Mouse (Mus musculus): ENCODE measurements around the gene Vamp4.

Vamp4 gene

GRCm38 (mm10) chr1:162570260-162570748, at the start of gene Vamp4:
Gene Vamp4, plus strand, starts transcription at chr1:162570515.
- in situ Hi-C loops (cut with MboI, MseI), result no loop called here

DNA sequence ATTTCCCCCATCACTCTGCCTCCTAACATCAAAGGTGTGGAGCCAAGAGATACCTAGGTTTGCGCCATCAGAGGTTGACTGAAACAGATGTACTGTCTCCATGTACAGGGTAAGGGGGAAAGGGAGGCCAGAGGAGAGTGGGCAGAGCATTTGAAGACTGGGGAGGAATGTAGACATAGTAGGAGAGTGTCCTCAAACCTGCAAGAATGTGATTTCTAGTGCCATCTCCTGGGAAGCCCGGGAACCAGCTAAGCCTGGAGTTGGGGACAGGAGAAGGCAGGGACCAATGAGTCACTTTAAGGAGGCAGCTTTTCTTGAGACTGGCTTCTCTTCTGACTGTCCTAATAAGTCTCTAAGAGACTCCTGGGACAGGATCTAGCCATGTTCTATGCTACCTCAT, 40.7 kb upstream of the Vamp4 start:
- in situ Hi-C loops (cut with MboI, MseI), result loop anchor here (10.0 kb wide), 1 partner anchor 165 kb away; no protein-coding TSS in a partner anchor

GRCm38 (mm10) chr1:162530666-162531065, 39.6 kb upstream of the Vamp4 start:
- in situ Hi-C loops (cut with MboI, MseI), result no loop called here

GRCm38 (mm10) chr1:162531584-162531983, 38.7 kb upstream of the Vamp4 start:
- in situ Hi-C loops (cut with MboI, MseI), result no loop called here

DNA sequence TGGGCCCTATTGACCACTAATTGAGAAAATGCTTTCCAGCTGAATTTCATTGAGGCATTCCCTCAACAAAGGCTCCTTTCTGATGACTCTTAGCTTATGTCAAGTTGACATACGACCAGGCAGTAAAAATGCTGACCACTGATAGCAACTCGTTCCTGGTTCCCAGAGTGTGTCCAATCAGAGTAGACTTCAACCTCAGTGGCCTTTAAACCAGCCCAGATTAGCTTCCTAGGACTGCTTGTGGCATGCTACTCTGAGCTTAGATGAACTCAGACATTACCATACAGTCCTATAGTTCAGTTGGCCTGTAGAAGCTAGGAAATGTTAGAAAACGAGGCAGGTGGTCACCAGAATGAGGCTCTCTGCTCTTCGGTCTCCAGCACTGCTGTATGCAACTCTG, 38.0 kb upstream of the Vamp4 start:
- in situ Hi-C loops (cut with MboI, MseI), result no loop called here

DNA sequence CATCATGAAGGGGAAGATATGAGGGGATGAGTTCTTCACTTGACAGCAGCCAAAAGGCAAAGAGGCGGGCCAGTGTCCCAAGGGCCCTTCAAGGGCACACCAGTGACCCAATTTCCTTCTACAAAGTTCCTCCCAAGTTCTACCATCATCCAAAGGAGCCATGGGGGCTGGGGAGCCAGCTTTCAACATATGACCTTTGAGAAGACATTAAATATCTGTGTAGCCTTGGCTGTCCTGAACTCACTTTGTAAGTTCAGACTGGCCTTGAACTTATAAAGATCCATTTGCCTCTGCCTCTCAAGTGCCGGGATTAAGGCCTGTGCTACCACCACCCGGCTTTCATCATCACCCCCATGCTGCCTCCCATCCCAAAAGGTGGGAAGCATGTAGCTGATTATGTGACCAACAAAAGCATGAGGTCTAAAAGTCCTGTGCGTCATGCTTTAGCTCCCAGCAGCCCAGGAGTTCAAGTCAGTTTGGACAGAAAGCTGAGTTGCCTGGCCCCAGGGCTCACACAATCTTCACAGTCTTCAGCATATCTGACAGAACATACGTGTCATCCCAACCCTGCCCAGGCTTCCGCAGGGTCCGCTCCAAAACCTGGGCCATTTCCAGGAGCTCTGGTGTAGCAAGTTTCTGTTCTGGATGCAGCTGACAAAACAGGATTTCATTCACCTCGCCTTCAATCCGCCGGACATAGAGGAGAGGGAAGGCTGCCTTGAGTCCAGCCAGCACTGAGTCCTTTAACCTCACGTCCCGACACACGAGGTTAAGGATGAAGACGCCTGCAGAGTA, 36.4 kb upstream of the Vamp4 start:
- in situ Hi-C loops (cut with MboI, MseI), result no loop called here

DNA sequence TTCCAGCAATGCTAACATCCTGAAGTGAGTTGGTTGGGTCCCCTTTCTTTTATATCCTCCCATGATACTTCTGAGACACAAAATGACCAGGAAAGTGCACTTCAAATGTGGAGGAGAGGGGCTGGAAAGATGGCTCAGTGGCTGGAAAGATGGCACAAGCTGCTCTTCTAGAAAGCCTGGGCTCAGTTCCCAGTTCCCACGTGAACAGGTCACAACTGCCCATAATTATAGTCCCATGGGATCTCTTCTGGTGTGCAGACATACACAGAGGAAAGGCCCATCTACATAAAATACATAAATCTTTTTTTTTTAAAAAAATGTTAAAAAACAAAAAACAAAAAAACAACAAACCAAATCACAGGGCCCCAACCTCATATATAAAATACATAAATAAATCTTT, 27.1 kb upstream of the Vamp4 start:
- in situ Hi-C loops (cut with MboI, MseI), result no loop called here

DNA sequence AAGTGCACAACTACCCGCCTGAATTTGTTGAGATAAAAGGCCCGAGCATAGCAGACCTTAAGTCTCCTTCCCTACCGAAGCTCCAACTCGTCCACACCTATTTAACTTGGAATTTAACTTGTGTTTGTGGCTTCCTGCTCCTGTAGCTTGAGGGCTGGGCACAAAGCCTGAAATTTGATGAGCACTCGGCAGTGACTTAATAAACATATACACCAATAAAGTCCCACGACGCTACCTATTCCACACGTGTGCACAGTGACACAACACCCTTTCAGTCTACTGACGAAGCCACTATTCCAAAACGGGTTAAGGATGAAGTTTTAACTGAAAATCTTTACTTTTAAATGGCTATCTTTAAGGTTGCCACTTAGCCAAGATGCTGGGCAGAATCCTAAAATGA, 22.7 kb upstream of the Vamp4 start:
- in situ Hi-C loops (cut with MboI, MseI), result no loop called here

DNA sequence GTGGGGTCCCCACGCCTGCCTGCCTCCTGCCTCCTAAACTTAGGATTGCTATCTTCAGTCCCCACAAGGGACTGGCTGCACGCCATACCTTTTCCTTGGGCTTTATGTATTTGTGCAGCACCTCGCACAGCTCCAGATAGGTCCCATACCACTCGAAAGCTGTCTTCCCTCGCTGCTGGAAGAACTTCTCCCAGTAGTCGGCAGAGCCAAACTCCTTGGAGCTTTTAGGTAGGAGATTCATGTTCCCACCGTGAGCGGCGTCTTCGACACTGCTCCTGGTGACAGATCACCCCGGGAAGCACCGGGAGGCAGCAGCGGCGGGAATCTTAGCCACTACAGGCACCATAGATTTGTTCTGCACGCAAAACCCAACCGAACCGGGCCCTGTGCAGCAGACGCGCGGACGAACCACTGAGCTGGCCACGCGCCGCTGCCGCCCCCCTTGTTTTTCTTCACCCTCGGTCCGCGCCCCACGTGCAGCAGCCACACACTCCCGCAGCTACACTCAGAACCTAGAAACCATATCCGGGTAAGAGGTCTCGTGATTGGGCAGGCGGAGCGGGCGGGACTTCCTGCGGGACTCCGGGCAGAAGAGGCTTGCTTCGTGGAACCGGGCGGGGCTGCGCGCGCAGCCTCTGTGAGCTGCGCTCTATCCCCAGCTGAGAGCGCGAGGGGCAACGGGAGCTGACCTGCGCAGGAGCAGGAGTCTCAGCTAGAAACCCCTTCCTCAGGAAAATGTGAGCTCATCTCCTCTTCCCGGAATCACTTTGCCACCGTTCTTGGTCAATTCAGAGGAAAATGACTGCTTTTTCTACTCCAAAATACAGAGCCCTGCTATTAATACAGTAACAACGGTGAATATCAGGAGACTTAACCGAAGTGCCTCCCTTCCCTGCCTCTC, 22.0 kb upstream of the Vamp4 start, which contains the start of gene Mettl13:
Mettl13 (minus strand) TSS at position 536 of the 901 bp plus-strand sequence.
- in situ Hi-C loops (cut with MboI, MseI), result no loop called here

- in situ Hi-C loops (cut with MboI, MseI), result no loop called here
Observed at GRCm38 (mm10) chr1:162548917-162549613, 21.2 kb upstream of the Vamp4 start.

DNA sequence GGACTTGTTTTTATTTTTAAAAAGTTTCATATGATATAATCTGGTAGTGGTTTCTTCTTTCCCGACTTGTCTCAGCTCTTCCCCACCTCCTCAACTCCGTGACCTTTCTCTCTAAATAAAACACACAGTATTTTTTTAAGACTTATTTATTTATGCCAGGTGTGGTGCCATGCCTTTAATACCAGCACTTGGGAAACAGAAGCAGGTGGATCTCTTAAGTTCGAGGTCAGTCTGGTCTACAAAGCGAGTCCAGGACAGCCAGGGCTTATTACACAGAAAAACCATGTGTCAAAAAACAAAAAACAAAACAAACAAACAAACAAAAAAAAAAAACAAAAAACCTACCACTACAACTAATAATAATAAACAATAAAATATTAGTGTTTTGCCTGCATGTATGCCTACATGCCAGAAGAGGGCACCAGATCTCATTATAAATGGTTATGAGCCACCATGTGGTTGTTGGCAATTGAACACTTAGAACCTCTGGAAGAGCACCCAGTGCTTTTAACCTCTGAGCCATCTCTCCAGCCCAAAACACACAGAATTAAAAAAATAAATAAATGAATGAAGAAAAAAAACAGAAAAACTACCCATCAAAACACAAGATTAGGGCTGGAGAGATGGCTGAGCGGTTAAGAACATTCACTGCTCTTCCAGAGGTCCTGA, 20.6 kb upstream of the Vamp4 start:
- in situ Hi-C loops (cut with MboI, MseI), result loop anchor here (10.0 kb wide), 1 partner anchor 115 kb away; no protein-coding TSS in a partner anchor

DNA sequence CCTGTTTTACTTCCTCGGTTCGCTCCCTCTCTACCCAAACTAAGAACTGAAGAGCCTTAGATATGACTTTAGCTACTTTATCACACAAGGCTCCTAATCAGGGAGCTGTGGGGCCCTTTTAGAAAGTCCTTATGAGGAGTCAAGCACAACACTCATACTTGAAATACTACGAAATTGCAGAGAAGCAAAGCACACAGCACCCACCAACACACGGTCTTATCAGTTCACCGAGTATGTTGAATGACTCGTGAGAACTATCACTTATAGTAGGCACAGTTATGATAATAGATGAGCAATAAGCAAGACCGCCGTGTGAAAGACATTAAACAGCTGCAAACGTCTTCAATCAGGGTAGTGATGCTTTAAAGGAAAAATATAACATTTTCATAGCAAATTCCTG, 17.4 kb upstream of the Vamp4 start:
- in situ Hi-C loops (cut with MboI, MseI), result loop anchor here (10.0 kb wide), 1 partner anchor 112 kb away; no protein-coding TSS in a partner anchor

DNA sequence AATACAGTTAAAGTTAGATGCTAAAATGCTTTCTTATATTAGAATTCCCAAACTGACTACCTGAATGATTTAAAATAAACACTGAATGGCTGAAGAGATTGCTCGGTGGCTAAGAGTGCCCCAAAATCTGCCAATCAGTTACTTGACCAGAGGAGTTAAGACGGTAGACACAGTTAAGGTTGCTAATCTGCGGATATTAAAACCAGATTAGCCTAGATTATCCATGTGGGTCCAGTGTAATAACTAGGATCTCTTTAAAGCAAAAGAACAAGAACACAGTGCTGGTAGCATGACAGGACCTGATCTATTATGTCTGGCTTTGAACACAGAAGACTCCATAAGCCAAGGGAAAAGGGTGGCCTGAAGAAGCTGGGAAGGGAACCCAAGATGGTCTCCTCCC, 16.1 kb upstream of the Vamp4 start:
- in situ Hi-C loops (cut with MboI, MseI), result loop anchor here (10.0 kb wide), 1 partner anchor 111 kb away; no protein-coding TSS in a partner anchor

- in situ Hi-C loops (cut with MboI, MseI), result no loop called here
Observed at GRCm38 (mm10) chr1:162563236-162563635, 7.1 kb upstream of the Vamp4 start.

GRCm38 (mm10) chr1:162564992-162565391, 5.3 kb upstream of the Vamp4 start:
- in situ Hi-C loops (cut with MboI, MseI), result no loop called here

GRCm38 (mm10) chr1:162567351-162567750, 3.0 kb upstream of the Vamp4 start:
- in situ Hi-C loops (cut with MboI, MseI), result no loop called here

- in situ Hi-C loops (cut with MboI, MseI), result no loop called here
Observed at GRCm38 (mm10) chr1:162570931-162571601, 751 bp downstream of the Vamp4 start.

- in situ Hi-C loops (cut with MboI, MseI), result no loop called here
Observed at GRCm38 (mm10) chr1:162575098-162575497, 4.8 kb downstream of the Vamp4 start.

- in situ Hi-C loops (cut with MboI, MseI), result no loop called here
Observed at GRCm38 (mm10) chr1:162582884-162583283, 12.6 kb downstream of the Vamp4 start.

GRCm38 (mm10) chr1:162586282-162586681, 16.0 kb downstream of the Vamp4 start:
- in situ Hi-C loops (cut with MboI, MseI), result no loop called here
